Mouse (Mus musculus) c-Kit-positive CD71-negative TER-119-negative erythroid progenitor cells, embryonic 14.5 days (primary cell): Measurements from ENCODE around the gene Tdp1.

Experiments used
- DNase-seq: peaks from one replicate; pipeline ENCODE4 v3.0.0-alpha.2; 2013; ENCODE audit warnings: low read depth

The Tdp1 gene

GRCm38 (mm10) chr12:99898248-99898870, 14.0 kb downstream of the Tdp1 start:
- no peak for DNase-seq

GRCm38 (mm10) chr12:99899991-99900390, 15.7 kb downstream of the Tdp1 start:
- DNase-seq, result no peak

- DNase-seq, result no peak
Measured at GRCm38 (mm10) chr12:99901973-99902866, 17.9 kb downstream of the Tdp1 start.

- no peak for DNase-seq
Measured at GRCm38 (mm10) chr12:99902867-99903370, 18.6 kb downstream of the Tdp1 start.

GRCm38 (mm10) chr12:99904537-99904936, 20.2 kb downstream of the Tdp1 start:
- DNase-seq, result no peak

GRCm38 (mm10) chr12:99911466-99911865, 27.1 kb downstream of the Tdp1 start:
- no peak for DNase-seq

- DNase-seq, result no peak
Measured at GRCm38 (mm10) chr12:99917800-99918427, 33.6 kb downstream of the Tdp1 start.

GRCm38 (mm10) chr12:99919636-99920035, 35.3 kb downstream of the Tdp1 start:
- no peak for DNase-seq

- DNase-seq, result no peak
Measured at GRCm38 (mm10) chr12:99921045-99921444, 36.7 kb downstream of the Tdp1 start.

- no peak for DNase-seq
Measured at GRCm38 (mm10) chr12:99923131-99923606, 38.9 kb downstream of the Tdp1 start.

- no peak for DNase-seq
Measured at GRCm38 (mm10) chr12:99923703-99924102, 39.4 kb downstream of the Tdp1 start.

GRCm38 (mm10) chr12:99928311-99928710, 44.0 kb downstream of the Tdp1 start:
- DNase-seq, result no peak

GRCm38 (mm10) chr12:99929160-99929559, 44.8 kb downstream of the Tdp1 start:
- DNase-seq, result no peak

- no peak for DNase-seq
Measured at GRCm38 (mm10) chr12:99932245-99932644, 47.9 kb downstream of the Tdp1 start.

- no peak for DNase-seq
Measured at GRCm38 (mm10) chr12:99933630-99934029, 49.3 kb downstream of the Tdp1 start.

- DNase-seq, result no peak
Measured at GRCm38 (mm10) chr12:99935403-99935802, 51.1 kb downstream of the Tdp1 start.

- no peak for DNase-seq
Measured at GRCm38 (mm10) chr12:99938476-99938875, 54.2 kb downstream of the Tdp1 start.

GRCm38 (mm10) chr12:99939179-99939578, 54.9 kb downstream of the Tdp1 start:
- no peak for DNase-seq

- DNase-seq, result no peak
Measured at GRCm38 (mm10) chr12:99940704-99941103, 56.4 kb downstream of the Tdp1 start.

GRCm38 (mm10) chr12:99942441-99942840, 58.1 kb downstream of the Tdp1 start:
- DNase-seq, result no peak

GRCm38 (mm10) chr12:99952928-99953327, 68.6 kb downstream of the Tdp1 start:
- DNase-seq, result no peak

GRCm38 (mm10) chr12:99956411-99956810, 72.1 kb downstream of the Tdp1 start:
- no peak for DNase-seq
